Mouse (Mus musculus) embryonic facial prominence, embryonic 12.5 days (tissue): ENCODE data around the gene Slc9a4. TPM values are rescaled to one million over a fixed set of nuclear protein-coding genes. Genes with fewer than 3 reads are reported as not detected.

ENCODE experiments used
- polyA plus RNA-seq: library from polyadenylated mRNA; unstranded; fragments of >200 nt; fragmentation: Nextera tagmentation; extraction: Ambion mirVana; gene quantifications from 2 replicates; pipeline ENCODE4 v1.2.1, GENCODE M21; 2016

Gene Slc9a4
- polyA plus RNA-seq, 1 experiment from 2014 or later = not detected

Other genes with a start within 250 kb of the Slc9a4 start
- gene Il1rl1, start 150.5 kb upstream of the Slc9a4 start, polyA plus RNA-seq = 0.11 and 0.27 TPM in 2 replicates
- gene Il18r1, start 114.5 kb upstream of the Slc9a4 start, polyA plus RNA-seq = not detected in 2 replicates
- gene Il18rap, start 64.7 kb upstream of the Slc9a4 start, polyA plus RNA-seq = 0.13 and 0.50 TPM in 2 replicates
- 0.12 and 0.13 TPM in 2 replicates for gene Slc9a2, start 100.5 kb downstream of the Slc9a4 start, polyA plus RNA-seq
- 3.5 and 4.1 TPM in 2 replicates for gene Mfsd9, start 210.6 kb downstream of the Slc9a4 start, polyA plus RNA-seq
- 0.64 and 0.69 TPM in 2 replicates for gene Tmem182, start 225.5 kb downstream of the Slc9a4 start, polyA plus RNA-seq